Mouse (Mus musculus): ENCODE data around the gene Ankrd27. TPM values are rescaled to one million over a fixed set of nuclear protein-coding genes. Genes with fewer than 3 reads are reported as not detected.
A peak's percentile ranks its signal among the peaks of the same experiment; 100 is the strongest.

Ankrd27 gene
- polyA plus RNA-seq, 1 experiment from 2014 or later: 18.7 TPM

DNA sequence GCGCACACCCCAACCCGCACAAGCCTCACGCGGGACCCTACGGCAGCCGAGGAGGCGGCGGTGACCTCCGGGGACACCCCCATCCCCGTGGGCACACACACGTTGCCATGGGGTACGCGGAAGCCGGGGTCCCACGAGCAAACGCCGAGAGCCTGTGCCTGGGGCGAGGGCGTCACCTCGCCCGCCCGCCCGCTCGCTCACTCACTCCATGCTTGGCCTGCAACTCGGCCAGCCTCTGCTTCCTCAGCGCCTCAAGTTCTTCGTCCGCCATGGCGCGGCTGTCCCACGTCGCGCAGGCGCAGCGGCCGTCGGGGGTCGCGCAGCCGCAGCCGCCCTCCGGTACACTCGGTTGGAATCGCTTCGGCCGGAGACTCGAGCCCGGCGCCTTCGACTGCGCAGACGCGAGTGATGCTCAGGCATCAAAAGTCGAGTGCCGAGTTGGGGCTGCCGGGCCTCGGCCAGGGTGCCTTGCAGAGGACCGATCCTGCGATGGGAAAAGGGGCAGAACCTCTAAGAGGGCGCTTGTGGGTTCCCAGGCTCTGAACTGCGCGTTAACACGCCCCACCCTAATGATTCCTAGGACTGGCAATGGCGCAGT, 61.2 kb downstream of the Ankrd27 start, which contains the start of gene Pdcd5:
Gene Pdcd5 (minus strand): TSS at position 421 of the 598 bp plus-strand sequence.
- Histone ChIP-seq H3K4me1 (replicated peaks; ENCODE audit: control insufficient read depth, insufficient read depth, low read length) (no peaks in the 10 kb centered on the region), H3K4me3 (replicated peaks; ENCODE audit: low read length) (peak within 1 kb of the TSS; percentile 97), H3K36me3 (replicated peaks; ENCODE audit: control insufficient read depth, insufficient read depth) (peaks cover 29% of the 10 kb centered on the region), H3K27me3 (ENCODE audit: control insufficient read depth, insufficient read depth, low read length) (no peaks in the 10 kb centered on the region), H3K9me3 (ENCODE audit: control insufficient read depth, low read length) (no peaks in the 10 kb centered on the region), H3K9ac (peak within 1 kb of the TSS; percentile 90), H3K27ac (peak within 1 kb of the TSS; percentile 87), H3K4me2 (replicated peaks) (peak within 1 kb of the TSS; percentile 79)
- under 1% methylated on average over 64 of the region's 64 CpGs for WGBS
- ATAC-seq (ENCODE audit: low FRiP score): peak; percentile 93
- DNase-seq (ENCODE audit: low spot score): peak; percentile 99

DNA sequence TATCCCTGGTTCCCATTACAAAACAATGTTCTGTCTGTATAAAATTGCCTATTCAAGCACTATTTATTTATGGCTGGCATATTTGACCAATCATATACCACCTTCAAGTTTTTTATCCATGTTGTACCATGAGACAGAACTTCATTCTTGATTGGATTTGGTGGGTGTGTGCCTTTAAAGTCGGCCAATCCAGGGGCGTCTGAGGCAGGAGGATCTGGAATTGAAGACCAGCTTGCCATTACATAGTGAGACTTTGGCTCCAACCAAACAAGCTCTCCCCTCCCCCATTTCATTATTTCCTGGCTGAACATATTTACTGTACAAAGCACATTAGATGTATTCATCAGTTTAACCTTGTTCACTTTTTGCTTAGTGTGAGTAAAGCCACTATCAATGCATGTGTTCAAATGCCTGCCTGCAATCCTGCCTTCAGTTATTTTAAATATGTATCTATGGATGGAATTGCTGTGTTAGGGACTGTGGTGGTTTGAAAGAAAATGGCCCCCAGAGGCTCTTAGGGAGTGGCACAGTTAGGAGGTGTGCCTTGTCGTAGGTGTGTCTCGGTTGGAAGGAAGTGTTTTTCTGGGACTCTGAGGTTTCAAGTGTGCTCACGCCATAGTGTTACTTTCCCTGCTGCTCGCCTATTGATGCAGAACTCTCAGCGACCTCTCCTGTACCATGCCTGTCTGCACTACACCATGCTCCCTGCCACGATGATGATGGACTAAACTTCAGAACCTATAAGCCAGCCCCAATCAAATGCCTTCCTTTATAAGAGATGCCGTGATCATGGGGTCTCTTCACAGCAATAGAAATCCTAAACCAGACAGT, 62.4 kb downstream of the Ankrd27 start:
- no peak overlapping the region for H3K4me3 ChIP-seq (replicated peaks; ENCODE audit: low read length)
- H3K4me1 ChIP-seq (replicated peaks; ENCODE audit: control insufficient read depth, insufficient read depth, low read length): no peaks in the 10 kb centered on the region
- ATAC-seq (ENCODE audit: low FRiP score) (no peak), DNase-seq (ENCODE audit: low spot score) (no peak)
- no peaks in the 10 kb centered on the region for H3K9me3 ChIP-seq (ENCODE audit: control insufficient read depth, low read length)
- no peak overlapping the region for H3K4me2 ChIP-seq (replicated peaks)
- no peaks in the 10 kb centered on the region for H3K27me3 ChIP-seq (ENCODE audit: control insufficient read depth, insufficient read depth, low read length)
- no peak overlapping the region for H3K27ac ChIP-seq
- 65% methylated on average over 9 of the region's 9 CpGs for WGBS
- H3K36me3 ChIP-seq (replicated peaks; ENCODE audit: control insufficient read depth, insufficient read depth): peaks cover 17% of the 10 kb centered on the region
- H3K9ac ChIP-seq: no peak overlapping the region

DNA sequence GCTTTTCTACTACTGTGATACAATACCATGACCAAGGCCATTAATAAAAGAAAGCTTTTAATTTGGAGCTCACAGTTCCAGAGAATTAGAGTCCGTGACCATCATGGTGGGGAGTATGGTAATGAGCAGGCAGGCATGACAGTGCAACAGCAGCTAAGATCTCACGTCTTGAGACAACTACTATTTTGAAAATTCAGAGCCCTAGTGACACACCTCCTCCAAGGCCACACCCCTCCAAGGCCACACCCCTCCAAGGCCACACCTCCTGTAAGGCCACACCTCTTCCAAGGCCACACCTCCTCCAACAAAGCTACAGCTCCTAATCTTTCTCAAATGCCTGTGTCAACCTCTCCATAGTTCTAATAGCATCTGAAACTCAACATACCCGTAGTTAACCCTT, 63.0 kb downstream of the Ankrd27 start:
- Histone ChIP-seq H3K4me3 (replicated peaks; ENCODE audit: low read length) (no peak overlapping the region), H3K4me1 (replicated peaks; ENCODE audit: control insufficient read depth, insufficient read depth, low read length) (no peaks in the 10 kb centered on the region), H3K9me3 (ENCODE audit: control insufficient read depth, low read length) (no peaks in the 10 kb centered on the region), H3K27ac (no peak overlapping the region), H3K27me3 (ENCODE audit: control insufficient read depth, insufficient read depth, low read length) (no peaks in the 10 kb centered on the region), H3K9ac (no peak overlapping the region), H3K36me3 (replicated peaks; ENCODE audit: control insufficient read depth, insufficient read depth) (peaks cover 11% of the 10 kb centered on the region), H3K4me2 (replicated peaks) (no peak overlapping the region)
- no peak for ATAC-seq (ENCODE audit: low FRiP score)
- no peak for DNase-seq (ENCODE audit: low spot score)
- WGBS: 49% methylated on average over 3 of the region's 3 CpGs

DNA sequence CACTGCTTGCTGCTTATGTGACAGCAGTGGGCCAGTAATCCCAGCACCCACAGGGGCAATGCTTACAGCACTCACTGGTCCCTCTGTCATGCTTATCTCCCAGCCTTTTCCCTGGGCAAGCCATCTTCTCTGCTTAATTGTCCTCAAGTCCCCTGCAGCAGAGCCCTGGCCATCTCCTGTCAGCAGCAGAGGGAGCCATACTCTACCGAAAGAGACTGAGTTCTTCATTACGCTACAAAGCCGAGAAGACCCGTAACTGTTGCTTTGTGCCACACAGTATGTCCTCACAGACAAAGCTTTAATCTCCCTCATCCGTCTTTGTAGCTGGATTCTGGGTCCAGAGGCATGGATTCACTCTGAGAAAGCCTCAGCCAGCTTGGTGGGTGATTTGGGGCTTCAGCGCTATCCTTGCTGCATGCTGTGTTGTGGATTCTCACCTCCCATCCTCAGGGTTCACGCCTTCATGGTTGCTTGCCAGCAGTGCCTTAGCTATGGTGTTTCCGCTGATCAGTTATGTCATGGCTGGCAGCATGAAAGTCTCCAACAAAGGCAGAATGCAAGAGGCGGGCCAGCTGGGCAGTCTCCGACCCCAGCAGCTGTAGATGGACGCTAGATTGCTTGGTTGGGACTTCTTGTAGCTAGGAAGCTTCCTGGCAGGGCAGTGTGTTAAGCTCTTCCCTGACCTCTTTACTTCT, 64.8 kb downstream of the Ankrd27 start:
- Histone ChIP-seq H3K27ac (no peak overlapping the region), H3K9me3 (ENCODE audit: control insufficient read depth, low read length) (no peaks in the 10 kb centered on the region), H3K36me3 (replicated peaks; ENCODE audit: control insufficient read depth, insufficient read depth) (no peaks in the 10 kb centered on the region), H3K4me2 (replicated peaks) (no peak overlapping the region), H3K9ac (no peak overlapping the region), H3K4me1 (replicated peaks; ENCODE audit: control insufficient read depth, insufficient read depth, low read length) (no peaks in the 10 kb centered on the region), H3K27me3 (ENCODE audit: control insufficient read depth, insufficient read depth, low read length) (no peaks in the 10 kb centered on the region), H3K4me3 (replicated peaks; ENCODE audit: low read length) (no peak overlapping the region)
- no peak for ATAC-seq (ENCODE audit: low FRiP score)
- 73% methylated on average over 11 of the region's 11 CpGs for WGBS
- peak; percentile 48 for DNase-seq (ENCODE audit: low spot score)

DNA sequence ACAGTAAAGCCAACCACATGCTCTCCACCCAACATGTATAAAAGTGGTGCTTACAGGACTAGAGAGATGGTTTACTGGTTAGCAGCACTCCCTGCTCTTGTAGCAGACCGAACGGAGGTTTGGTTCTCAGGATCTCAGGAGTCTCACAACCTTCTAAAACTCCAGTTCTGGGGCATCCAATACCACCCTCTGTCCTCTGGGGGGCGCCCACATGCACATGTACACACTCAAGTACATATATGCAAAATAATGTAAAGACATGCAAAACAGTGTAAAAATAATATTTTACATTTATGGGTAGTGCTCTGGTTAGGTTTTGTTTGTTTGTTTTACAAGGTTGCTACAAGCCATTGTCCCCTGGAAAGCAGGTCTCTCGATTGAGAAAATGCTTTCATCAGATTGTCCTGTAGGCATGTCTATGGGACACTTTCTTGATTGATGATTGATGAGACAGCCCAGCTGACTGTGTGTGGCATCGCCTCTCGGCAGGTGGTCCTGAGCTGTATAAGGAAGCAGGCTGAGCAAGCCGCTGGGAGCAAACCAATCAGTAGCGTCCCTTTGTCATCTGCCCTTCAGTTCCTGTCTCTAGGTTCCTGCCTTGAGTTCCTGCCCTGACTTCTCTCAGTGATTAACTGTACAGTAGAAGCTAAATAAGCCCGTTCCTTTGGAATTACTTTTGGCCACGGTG, 65.7 kb downstream of the Ankrd27 start:
- WGBS: 78% methylated on average over 10 of the region's 10 CpGs
- H3K27ac ChIP-seq: no peak overlapping the region
- H3K9ac ChIP-seq: no peak overlapping the region
- no peak overlapping the region for H3K4me2 ChIP-seq (replicated peaks)
- no peak for DNase-seq (ENCODE audit: low spot score)
- H3K9me3 ChIP-seq (ENCODE audit: control insufficient read depth, low read length): no peaks in the 10 kb centered on the region
- no peaks in the 10 kb centered on the region for H3K27me3 ChIP-seq (ENCODE audit: control insufficient read depth, insufficient read depth, low read length)
- no peaks in the 10 kb centered on the region for H3K4me1 ChIP-seq (replicated peaks; ENCODE audit: control insufficient read depth, insufficient read depth, low read length)
- no peak for ATAC-seq (ENCODE audit: low FRiP score)
- H3K4me3 ChIP-seq (replicated peaks; ENCODE audit: low read length): no peak overlapping the region
- no peaks in the 10 kb centered on the region for H3K36me3 ChIP-seq (replicated peaks; ENCODE audit: control insufficient read depth, insufficient read depth)

DNA sequence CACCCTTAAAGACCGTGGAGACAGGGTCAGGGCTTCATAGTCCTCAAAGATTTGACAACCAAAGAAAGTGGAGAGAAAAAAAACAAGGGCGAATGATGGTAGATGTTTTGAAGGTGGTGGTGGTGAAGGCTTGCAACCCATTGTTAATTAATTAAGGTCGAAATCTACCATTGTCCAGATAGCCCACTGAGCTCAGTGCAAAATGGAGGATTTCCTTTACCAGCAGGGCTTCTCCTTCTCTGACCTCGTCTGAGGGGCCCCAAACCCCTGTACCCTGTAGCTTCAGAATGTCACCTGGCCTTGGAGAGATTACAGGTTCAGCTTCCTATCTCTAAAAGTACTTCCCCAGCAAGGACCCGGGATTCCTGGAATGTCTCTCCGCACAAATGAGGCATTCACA, 71.8 kb downstream of the Ankrd27 start:
- Histone ChIP-seq H3K27ac (no peak overlapping the region), H3K9ac (no peak overlapping the region), H3K4me1 (replicated peaks; ENCODE audit: control insufficient read depth, insufficient read depth, low read length) (no peaks in the 10 kb centered on the region), H3K36me3 (replicated peaks; ENCODE audit: control insufficient read depth, insufficient read depth) (no peaks in the 10 kb centered on the region), H3K4me3 (replicated peaks; ENCODE audit: low read length) (no peak overlapping the region), H3K9me3 (ENCODE audit: control insufficient read depth, low read length) (no peaks in the 10 kb centered on the region), H3K4me2 (replicated peaks) (no peak overlapping the region), H3K27me3 (ENCODE audit: control insufficient read depth, insufficient read depth, low read length) (no peaks in the 10 kb centered on the region)
- DNase-seq (ENCODE audit: low spot score) (no peak), ATAC-seq (ENCODE audit: low FRiP score) (no peak)
- WGBS: 35% methylated on average over 6 of the region's 6 CpGs

DNA sequence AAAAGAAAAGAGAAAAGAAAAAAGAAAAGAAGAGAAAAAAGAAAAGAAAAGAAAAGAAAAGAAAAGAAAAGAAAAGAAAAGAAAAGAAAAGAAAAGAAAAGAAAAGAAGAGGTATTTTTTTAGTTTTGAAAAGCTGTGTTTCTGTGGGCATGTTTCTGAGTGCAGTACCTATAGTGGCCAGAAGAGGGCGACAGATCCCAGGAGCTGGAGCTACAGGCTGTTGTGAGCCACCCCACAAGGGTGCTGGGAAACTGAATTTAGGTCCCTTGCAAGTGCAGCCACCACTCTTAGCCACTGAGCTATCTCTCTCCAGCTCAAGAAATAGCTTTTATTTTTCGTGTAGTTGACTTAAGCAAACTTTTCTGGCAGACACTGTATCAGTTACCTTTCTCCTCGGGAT, 73.1 kb downstream of the Ankrd27 start:
- 56% methylated on average over 3 of the region's 3 CpGs for WGBS
- no peak for DNase-seq (ENCODE audit: low spot score)
- H3K4me2 ChIP-seq (replicated peaks): no peak overlapping the region
- no peaks in the 10 kb centered on the region for H3K9me3 ChIP-seq (ENCODE audit: control insufficient read depth, low read length)
- H3K9ac ChIP-seq: no peak overlapping the region
- H3K4me1 ChIP-seq (replicated peaks; ENCODE audit: control insufficient read depth, insufficient read depth, low read length): 0 out of 2 replicates have a peak, but pooled peaks cover 7% of the 10 kb centered on the region
- H3K27ac ChIP-seq: no peak overlapping the region
- no peaks in the 10 kb centered on the region for H3K27me3 ChIP-seq (ENCODE audit: control insufficient read depth, insufficient read depth, low read length)
- ATAC-seq (ENCODE audit: low FRiP score): no peak
- H3K36me3 ChIP-seq (replicated peaks; ENCODE audit: control insufficient read depth, insufficient read depth): no peaks in the 10 kb centered on the region
- no peak overlapping the region for H3K4me3 ChIP-seq (replicated peaks; ENCODE audit: low read length)

DNA sequence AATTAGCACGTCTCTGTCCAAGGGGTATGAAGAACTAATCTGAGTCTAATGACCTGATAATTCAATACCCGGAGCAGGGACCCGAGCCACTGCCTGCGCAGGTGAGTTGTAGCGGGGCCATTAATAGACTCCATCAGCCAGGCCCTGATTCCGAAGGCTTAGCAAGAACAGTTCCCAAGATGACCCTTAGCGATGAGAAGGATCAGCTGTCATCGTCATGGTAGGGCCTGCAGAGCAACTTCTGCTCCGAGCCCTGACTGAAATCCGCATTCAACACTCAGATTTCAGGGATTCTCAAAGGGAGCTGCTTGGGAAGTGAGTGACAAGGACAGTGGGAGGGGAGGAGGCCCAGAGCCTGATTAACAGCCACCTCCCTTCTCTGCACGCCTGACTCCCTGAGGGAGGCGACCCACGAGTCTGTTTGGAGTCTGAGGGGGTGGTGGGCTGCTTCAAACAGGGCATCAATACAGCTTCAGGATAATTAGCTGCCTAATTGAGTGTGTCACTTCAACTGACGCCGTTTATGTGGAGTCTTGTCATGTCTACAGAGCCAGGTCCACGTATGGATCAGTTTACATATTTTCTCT, 77.8 kb downstream of the Ankrd27 start:
- no peak overlapping the region for H3K9ac ChIP-seq
- H3K4me1 ChIP-seq (replicated peaks; ENCODE audit: control insufficient read depth, insufficient read depth, low read length): peaks cover 16% of the 10 kb centered on the region; the same call in 1 of the 2 replicates
- no peak overlapping the region for H3K4me2 ChIP-seq (replicated peaks)
- no peak overlapping the region; the same call in 1 of the 2 replicates for H3K27ac ChIP-seq
- H3K36me3 ChIP-seq (replicated peaks; ENCODE audit: control insufficient read depth, insufficient read depth): no peaks in the 10 kb centered on the region
- ATAC-seq (ENCODE audit: low FRiP score) (no peak), DNase-seq (ENCODE audit: low spot score) (no peak)
- 32% methylated on average over 16 of the region's 16 CpGs for WGBS
- H3K4me3 ChIP-seq (replicated peaks; ENCODE audit: low read length): no peak overlapping the region
- no peaks in the 10 kb centered on the region for H3K9me3 ChIP-seq (ENCODE audit: control insufficient read depth, low read length)
- H3K27me3 ChIP-seq (ENCODE audit: control insufficient read depth, insufficient read depth, low read length): no peaks in the 10 kb centered on the region

Measured in hindbrain, embryonic 14.5 days (tissue).